In genomic region chr11:58939088-58939439, GRCm38 (mm10) we compare ENCODE assay signal across 8 mouse cellular contexts. TPM values are rescaled to one million over a fixed set of nuclear protein-coding genes. Genes with fewer than 3 reads are reported as not detected.
DNase-seq lines count a peak whose midpoint lies in the region; ATAC-seq and TF ChIP-seq lines count a peak whose summit lies in the region.

No protein-coding gene starts in this region.

- H3K9ac ChIP-seq in lung, embryonic 15.5 days: peak overlapping the region; percentile 96; the same call in 1 of the 2 replicates
- no peak overlapping the region for H3K9ac ChIP-seq in limb, embryonic 11.5 days (ENCODE audit: low read length)

- H3K27me3 ChIP-seq in lung, embryonic 15.5 days: no peaks in the 10 kb centered on the region; the same call in 1 of the 2 replicates
- 0 out of 2 replicates have a peak, but pooled peaks cover under 1% of the 10 kb centered on the region for H3K27me3 ChIP-seq in forebrain, embryonic 10.5 days (ENCODE audit: poor library complexity, severe bottlenecking)
- H3K27me3 ChIP-seq in limb, embryonic 11.5 days (ENCODE audit: control insufficient read depth, insufficient read depth, low read length): no peaks in the 10 kb centered on the region

- no peaks in the 10 kb centered on the region for H3K9me3 ChIP-seq in lung, embryonic 15.5 days
- no peaks in the 10 kb centered on the region for H3K9me3 ChIP-seq in forebrain, embryonic 10.5 days
- H3K9me3 ChIP-seq in limb, embryonic 11.5 days (ENCODE audit: control insufficient read depth, low read length): no peaks in the 10 kb centered on the region

- peak overlapping the region; percentile 76 for H3K4me2 ChIP-seq in lung, embryonic 15.5 days
- peak overlapping the region; percentile 43 for H3K4me2 ChIP-seq in limb, embryonic 11.5 days (ENCODE audit: low read depth, severe bottlenecking)

- H3K27ac ChIP-seq in lung, embryonic 15.5 days: peak overlapping the region; percentile 39; the same call in 1 of the 2 replicates
- peak overlapping the region; percentile 96 for H3K27ac ChIP-seq in forebrain, embryonic 10.5 days
- H3K27ac ChIP-seq in limb, embryonic 11.5 days (replicated peaks; ENCODE audit: low read depth, low read length): no peak overlapping the region
- H3K27ac ChIP-seq in olfactory bulb, adult 2 months (ENCODE audit: insufficient read depth, low read depth, low read length): peak overlapping the region; percentile 72

- peaks cover 20% of the 10 kb centered on the region for H3K4me1 ChIP-seq in lung, embryonic 15.5 days
- peaks cover 24% of the 10 kb centered on the region for H3K4me1 ChIP-seq in forebrain, embryonic 10.5 days
- H3K4me1 ChIP-seq in limb, embryonic 11.5 days (ENCODE audit: control insufficient read depth, insufficient read depth, low read length): peaks cover 6% of the 10 kb centered on the region
- H3K4me1 ChIP-seq in olfactory bulb, adult 2 months (ENCODE audit: control insufficient read depth, insufficient read depth, low read length): peaks cover 21% of the 10 kb centered on the region
- peaks cover 8% of the 10 kb centered on the region for H3K4me1 ChIP-seq in lung, adult 2 months (ENCODE audit: control insufficient read depth, insufficient read depth, low read length)

- no peak for DNase-seq in lung, postnatal 25 days (ENCODE audit: low spot score)
- DNase-seq in forebrain, embryonic 10.5 days (ENCODE audit: extremely low spot score, low spot score): no peak
- DNase-seq in limb, embryonic 11.5 days (ENCODE audit: low spot score): no peak
- DNase-seq in right cerebral cortex, postnatal 25 days: no peak
- no peak for DNase-seq in layer of hippocampus, adult 8-10 months (ENCODE audit: low spot score in 2 of 2)
- DNase-seq in lung, adult 2 months: no peak

- 15% methylated on average over 6 of the region's 6 CpGs for WGBS in lung, embryonic 15.5 days
- WGBS in forebrain, embryonic 10.5 days: 19% methylated on average over 6 of the region's 6 CpGs
- WGBS in limb, embryonic 11.5 days: 20% methylated on average over 6 of the region's 6 CpGs
- 6% methylated on average over 6 of the region's 6 CpGs for WGBS in olfactory bulb, adult 2 months
- 19% methylated on average over 6 of the region's 6 CpGs for whole genome bisulfite sequencing in lung, adult 2 months

- ATAC-seq in lung, embryonic 15.5 days (ENCODE audit: borderline replicate concordance, extremely low read depth, low FRiP score, low TSS enrichment): no peak; the same call in 1 of the 2 replicates
- no peak for ATAC-seq in limb, embryonic 11.5 days (ENCODE audit: insufficient number of reproducible peaks, low FRiP score, low TSS enrichment, low read depth)

- no peak for TF ChIP-seq CTCF in olfactory bulb, adult 2 months (IDR thresholded peaks at IDR 0.05; ENCODE audit: insufficient read depth, low read depth, low read length)
- no peak for TF ChIP-seq CTCF in lung, adult 2 months (IDR thresholded peaks at IDR 0.05; ENCODE audit: insufficient read depth, low read length)

- peaks cover 21% of the 10 kb centered on the region for H3K36me3 ChIP-seq in lung, embryonic 15.5 days
- H3K36me3 ChIP-seq in forebrain, embryonic 10.5 days (replicated peaks): peaks cover 30% of the 10 kb centered on the region
- H3K36me3 ChIP-seq in limb, embryonic 11.5 days (ENCODE audit: control insufficient read depth, insufficient read depth, low read length): no peaks in the 10 kb centered on the region; the same call in 1 of the 2 replicates

- peak overlapping the region; percentile 79 for H3K4me3 ChIP-seq in lung, embryonic 15.5 days
- H3K4me3 ChIP-seq in forebrain, embryonic 10.5 days: peak overlapping the region; percentile 86
- H3K4me3 ChIP-seq in limb, embryonic 11.5 days (ENCODE audit: low read depth, low read length): peak overlapping the region; percentile 89; the same call in 1 of the 2 replicates
- H3K4me3 ChIP-seq in olfactory bulb, adult 2 months (ENCODE audit: insufficient read depth, low read depth, low read length): peak overlapping the region; percentile 94
- H3K4me3 ChIP-seq in lung, adult 2 months (replicated peaks; ENCODE audit: extremely low read depth, low read depth, low read length): no peak overlapping the region

- no peak for TF ChIP-seq POLR2A in olfactory bulb, adult 2 months (IDR thresholded peaks at IDR 0.05; ENCODE audit: insufficient read depth, low read depth, low read length)
- no peak for TF ChIP-seq POLR2A in lung, adult 2 months (IDR thresholded peaks at IDR 0.05; ENCODE audit: borderline replicate concordance, extremely low read depth, low read depth, low read length)

RNA-seq across cellular contexts. Expression of gene Rnf187, which starts 0.3 kb away (rescaled TPM):
- polyA plus RNA-seq in lung, embryonic 15.5 days (2015; fragmentation: Nextera tagmentation; extraction: Ambion mirVana): 241 and 245 TPM in 2 replicates
- polyA plus RNA-seq in forebrain, embryonic 10.5 days (2016; fragmentation: Nextera tagmentation; extraction: Ambion mirVana): 265 and 273 TPM in 2 replicates
- polyA plus RNA-seq in limb, embryonic 11.5 days (2014; fragmentation: Nextera tagmentation; extraction: Ambion mirVana): 269 and 275 TPM in 2 replicates
- polyA plus RNA-seq in olfactory bulb, adult 2 months (2012; ENCODE audit: insufficient read depth, insufficient read length, low replicate concordance, missing spikeins): not detected in 2 replicates
- 100 to 1,000 TPM; 426 to 450 (median 442) TPM for total RNA-seq in layer of hippocampus, adult 8-10 months (2022)
- 190 and 269 TPM in 2 replicates for polyA plus RNA-seq in lung, adult 2 months (2012; rRNA removed)

RNA-seq across cellular contexts. Expression of gene Hist3h2ba, which starts 9.7 kb away (rescaled TPM):
- 19.3 and 21.5 TPM in 2 replicates for polyA plus RNA-seq in lung, embryonic 15.5 days (2015; fragmentation: Nextera tagmentation; extraction: Ambion mirVana)
- polyA plus RNA-seq in forebrain, embryonic 10.5 days (2016; fragmentation: Nextera tagmentation; extraction: Ambion mirVana): 22.7 and 36.5 TPM in 2 replicates
- 8.8 and 11.1 TPM in 2 replicates for polyA plus RNA-seq in limb, embryonic 11.5 days (2014; fragmentation: Nextera tagmentation; extraction: Ambion mirVana)
- not detected in 2 replicates for polyA plus RNA-seq in olfactory bulb, adult 2 months (2012; ENCODE audit: insufficient read depth, insufficient read length, low replicate concordance, missing spikeins)
- total RNA-seq in layer of hippocampus, adult 8-10 months (2022): 10 to 100 TPM; 71.4 to 92.2 (median 75.7) TPM
- 0.62 and 2.4 TPM in 2 replicates for polyA plus RNA-seq in lung, adult 2 months (2012; rRNA removed)

RNA-seq across cellular contexts. Expression of gene Hist3h2a, which starts 15.4 kb away (rescaled TPM):
- polyA plus RNA-seq in lung, embryonic 15.5 days (2015; fragmentation: Nextera tagmentation; extraction: Ambion mirVana): 22.2 and 23.7 TPM in 2 replicates
- polyA plus RNA-seq in forebrain, embryonic 10.5 days (2016; fragmentation: Nextera tagmentation; extraction: Ambion mirVana): 15.1 and 19.4 TPM in 2 replicates
- 17.9 and 19.2 TPM in 2 replicates for polyA plus RNA-seq in limb, embryonic 11.5 days (2014; fragmentation: Nextera tagmentation; extraction: Ambion mirVana)
- polyA plus RNA-seq in olfactory bulb, adult 2 months (2012; ENCODE audit: insufficient read depth, insufficient read length, low replicate concordance, missing spikeins): not detected in 2 replicates
- total RNA-seq in layer of hippocampus, adult 8-10 months (2022): 10 to 100 TPM; 48.9 to 64.2 (median 56.8) TPM
- 19.7 and 25.5 TPM in 2 replicates for polyA plus RNA-seq in lung, adult 2 months (2012; rRNA removed)

RNA-seq across cellular contexts. Expression of gene Trim17, which starts 15.4 kb away (rescaled TPM):
- 0.31 and 0.39 TPM in 2 replicates for polyA plus RNA-seq in lung, embryonic 15.5 days (2015; fragmentation: Nextera tagmentation; extraction: Ambion mirVana)
- 0.19 and 0.31 TPM in 2 replicates for polyA plus RNA-seq in forebrain, embryonic 10.5 days (2016; fragmentation: Nextera tagmentation; extraction: Ambion mirVana)
- polyA plus RNA-seq in limb, embryonic 11.5 days (2014; fragmentation: Nextera tagmentation; extraction: Ambion mirVana): 0.25 and 0.27 TPM in 2 replicates
- not detected in 2 replicates for polyA plus RNA-seq in olfactory bulb, adult 2 months (2012; ENCODE audit: insufficient read depth, insufficient read length, low replicate concordance, missing spikeins)
- 1 to 10 TPM; 2.8 to 6.3 (median 4.8) TPM for total RNA-seq in layer of hippocampus, adult 8-10 months (2022)
- 0.97 and 1.1 TPM in 2 replicates for polyA plus RNA-seq in lung, adult 2 months (2012; rRNA removed)

RNA-seq across cellular contexts. Expression of gene Btnl10, which starts 21.4 kb away (rescaled TPM):
- 0.15 TPM in 1 of 2 replicates, not detected in the other for polyA plus RNA-seq in lung, embryonic 15.5 days (2015; fragmentation: Nextera tagmentation; extraction: Ambion mirVana)
- polyA plus RNA-seq in forebrain, embryonic 10.5 days (2016; fragmentation: Nextera tagmentation; extraction: Ambion mirVana): 0.05 TPM in 1 of 2 replicates, not detected in the other
- polyA plus RNA-seq in limb, embryonic 11.5 days (2014; fragmentation: Nextera tagmentation; extraction: Ambion mirVana): not detected in 2 replicates
- not detected in 2 replicates for polyA plus RNA-seq in olfactory bulb, adult 2 months (2012; ENCODE audit: insufficient read depth, insufficient read length, low replicate concordance, missing spikeins)
- total RNA-seq in layer of hippocampus, adult 8-10 months (2022): under 1 TPM in 1 of 4 experiments, not detected in 3; 0.14 TPM
- polyA plus RNA-seq in lung, adult 2 months (2012; rRNA removed): 0.04 TPM in 1 of 2 replicates, not detected in the other
